Mouse (Mus musculus) midbrain, embryonic 16.5 days (tissue): ENCODE measurements around the gene Rfc1. TPM values are rescaled to one million over a fixed set of nuclear protein-coding genes. Genes with fewer than 3 reads are reported as not detected.

Experiments used
- ATAC-seq: fragments of 200-750 bp; cut with Nextera tagmentation; 2 replicates; pipeline ENCODE4 v1.8.0; 2017; ENCODE audit warnings: moderate TSS enrichment
- H3K27ac ChIP-seq: fragments of 300-500 bp; sonication (generic); 2 replicates; pipeline ENCODE4 v1.5.1; 2014; ENCODE audit warnings: mild to moderate bottlenecking, low read length, mixed read lengths
- H3K27me3 ChIP-seq: fragments of 300-500 bp; sonication (generic); 2 replicates; pipeline ENCODE4 v1.6.1; 2014; ENCODE audit warnings: low read depth, low read length, mixed read lengths; ENCODE audit not compliant: control insufficient read depth, insufficient read depth
- H3K36me3 ChIP-seq: fragments of 300-500 bp; sonication (generic); 2 replicates; pipeline ENCODE4 v1.6.1; 2014; ENCODE audit warnings: mild to moderate bottlenecking, low read length, moderate library complexity, mixed read lengths; ENCODE audit not compliant: control insufficient read depth, insufficient read depth
- H3K4me1 ChIP-seq: fragments of 300-500 bp; sonication (generic); 2 replicates; pipeline ENCODE4 v1.6.1; 2014; ENCODE audit warnings: mild to moderate bottlenecking, low read length, mixed read lengths; ENCODE audit not compliant: control insufficient read depth, insufficient read depth
- H3K4me2 ChIP-seq: fragments of 300-500 bp; sonication (generic); 2 replicates; pipeline ENCODE4 v1.6.1; 2014; ENCODE audit warnings: mild to moderate bottlenecking, low read length, mixed read lengths
- H3K4me3 ChIP-seq: fragments of 300-500 bp; sonication (generic); 2 replicates; pipeline ENCODE4 v1.5.1; 2014; ENCODE audit warnings: low read depth, mild to moderate bottlenecking, low read length, moderate library complexity, mixed read lengths
- H3K9ac ChIP-seq: fragments of 300-500 bp; sonication (generic); 2 replicates; pipeline ENCODE4 v1.6.1; 2014; ENCODE audit warnings: low read depth, low read length, mixed read lengths
- H3K9me3 ChIP-seq: fragments of 300-500 bp; sonication (generic); replicated peaks from 2 replicates; pipeline ENCODE4 v1.6.1; 2014; ENCODE audit warnings: mild to moderate bottlenecking, low read length, mixed read lengths; ENCODE audit not compliant: control insufficient read depth, poor library complexity, severe bottlenecking
- WGBS: fragments of 180-500 bp; shearing (Covaris S2); extraction: QIAGEN DNeasy Blood & Tissue Kit; methylation state at CpG from one replicate; pipeline ENCODE4 v1.1.7; 2014; 5-methylcytosine and 5-hydroxymethylcytosine counted together
- polyA plus RNA-seq: library from polyadenylated mRNA; unstranded; fragments of >200 nt; fragmentation: Nextera tagmentation; extraction: Ambion mirVana; gene quantifications from 2 replicates; pipeline ENCODE4 v1.2.1, GENCODE M21; 2015

Gene Rfc1
- polyA plus RNA-seq, 1 experiment from 2014 or later: 26.5 TPM

DNA sequence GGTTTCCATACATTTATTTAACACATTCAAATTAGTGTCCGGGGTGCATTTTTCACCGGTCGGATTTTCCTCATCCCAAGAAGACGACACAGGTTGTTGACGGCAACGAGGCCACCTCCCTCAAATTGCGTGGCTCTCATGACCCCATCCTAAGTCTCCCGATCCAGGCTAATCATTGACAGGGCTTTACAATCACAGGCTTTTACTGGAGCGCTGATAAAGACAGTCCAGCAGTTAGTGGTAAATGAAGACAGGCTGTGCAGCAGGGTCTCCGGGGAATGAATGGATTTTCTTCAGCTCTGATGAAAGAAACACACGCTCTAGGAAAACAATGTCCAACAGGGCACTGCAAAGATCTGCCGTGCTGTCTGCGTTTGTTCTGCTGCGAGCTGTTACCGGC, 12.7 kb upstream of the Rfc1 start, which contains the start of gene Klb:
Klb (plus strand) TSS at position 147 of the 400 bp plus-strand sequence.
- ATAC-seq: no peak
- Histone ChIP-seq H3K9ac (no peak within 1 kb of the TSS), H3K4me3 (peak within 1 kb of the TSS; percentile 3; the same call in 1 of the 2 replicates)

GRCm38 (mm10) chr5:65340167-65340566, 4.7 kb upstream of the Rfc1 start:
- H3K4me1 ChIP-seq: no peaks in the 10 kb centered on the region
- H3K27me3 ChIP-seq: no peaks in the 10 kb centered on the region
- ATAC-seq: no peak
- H3K9me3 ChIP-seq: no peaks in the 10 kb centered on the region
- no peak overlapping the region for H3K9ac ChIP-seq
- no peak overlapping the region for H3K4me3 ChIP-seq
- 66% methylated on average over 4 of the region's 4 CpGs for WGBS
- H3K4me2 ChIP-seq: no peak overlapping the region
- no peak overlapping the region for H3K27ac ChIP-seq
- H3K36me3 ChIP-seq: no peaks in the 10 kb centered on the region

More for the DNA sequence above, 12.7 kb upstream of the Rfc1 start, which contains the start of gene Klb:
- no peaks in the 10 kb centered on the region for H3K4me1 ChIP-seq
- H3K4me2 ChIP-seq: peak within 1 kb of the TSS; percentile 40
- no peaks in the 10 kb centered on the region for H3K9me3 ChIP-seq
- no peak within 1 kb of the TSS for H3K27ac ChIP-seq
- WGBS: 49% methylated on average over 15 of the region's 15 CpGs
- no peaks in the 10 kb centered on the region for H3K36me3 ChIP-seq
- H3K27me3 ChIP-seq: no peaks in the 10 kb centered on the region

DNA sequence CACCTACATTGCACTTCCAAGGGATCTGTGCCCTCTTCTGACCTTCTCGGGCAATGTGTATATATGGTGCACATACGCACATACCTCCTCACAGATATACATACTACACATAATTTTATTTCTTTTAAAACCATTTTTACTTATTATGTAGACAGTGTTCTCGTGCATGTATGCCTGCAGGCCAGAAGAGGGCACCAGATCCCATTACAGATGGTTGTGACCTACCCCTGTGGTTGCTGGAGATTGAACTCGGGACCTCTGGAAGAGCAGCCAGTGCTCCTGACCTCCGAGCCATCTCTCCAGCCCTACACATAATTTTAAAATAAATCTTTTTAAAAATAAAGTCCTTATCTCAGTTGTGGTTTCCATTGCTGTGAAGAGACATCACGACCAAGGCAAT, 2.9 kb upstream of the Rfc1 start:
- Histone ChIP-seq H3K4me3 (no peak overlapping the region), H3K27me3 (no peaks in the 10 kb centered on the region), H3K9me3 (no peaks in the 10 kb centered on the region), H3K4me2 (no peak overlapping the region), H3K9ac (no peak overlapping the region), H3K36me3 (no peaks in the 10 kb centered on the region), H3K4me1 (peaks cover 4% of the 10 kb centered on the region; the same call in 1 of the 2 replicates), H3K27ac (no peak overlapping the region)
- ATAC-seq: no peak
- WGBS: 88% methylated on average over 6 of the region's 6 CpGs

- no peaks in the 10 kb centered on the region for H3K9me3 ChIP-seq
- no peak for ATAC-seq
- H3K9ac ChIP-seq: no peak overlapping the region
- H3K27ac ChIP-seq: no peak overlapping the region
- peaks cover 4% of the 10 kb centered on the region; the same call in 1 of the 2 replicates for H3K4me1 ChIP-seq
- WGBS: 37% methylated on average over 4 of the region's 4 CpGs
- H3K27me3 ChIP-seq: no peaks in the 10 kb centered on the region
- H3K4me2 ChIP-seq: peak overlapping the region; percentile 69
- H3K36me3 ChIP-seq: no peaks in the 10 kb centered on the region
- H3K4me3 ChIP-seq: peak overlapping the region; percentile 79
These were observed 545 bp upstream of the Rfc1 start for GRCm38 (mm10) chr5:65336075-65336355.

DNA sequence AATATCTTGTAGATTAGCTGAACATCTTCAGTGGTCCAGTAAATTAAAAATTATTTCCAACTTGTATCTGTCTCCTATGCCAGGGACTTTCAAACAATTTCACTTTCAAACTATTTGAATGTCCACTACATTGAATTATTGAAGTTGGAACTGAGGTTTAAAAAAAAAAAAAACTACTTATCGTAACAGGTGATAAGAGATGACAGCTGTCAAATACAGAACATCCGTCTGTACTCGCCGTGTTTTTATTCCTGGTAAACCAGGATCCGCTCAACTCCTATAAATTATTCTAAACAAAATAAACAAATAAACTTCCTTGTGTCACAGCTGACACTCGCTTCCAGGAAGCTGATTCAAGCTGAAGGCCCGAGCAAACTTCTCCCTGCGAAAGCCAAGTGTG, 682 bp downstream of the Rfc1 start:
- Histone ChIP-seq H3K27me3 (no peaks in the 10 kb centered on the region), H3K4me1 (peaks cover 4% of the 10 kb centered on the region; the same call in 1 of the 2 replicates), H3K9ac (peak overlapping the region; percentile 68), H3K27ac (no peak overlapping the region), H3K4me2 (peak overlapping the region; percentile 69), H3K4me3 (peak overlapping the region; percentile 79), H3K9me3 (no peaks in the 10 kb centered on the region), H3K36me3 (no peaks in the 10 kb centered on the region)
- WGBS: 11% methylated on average over 8 of the region's 8 CpGs
- ATAC-seq: 0 out of 2 replicates have a peak, but pooled peaks have one; percentile 1

DNA sequence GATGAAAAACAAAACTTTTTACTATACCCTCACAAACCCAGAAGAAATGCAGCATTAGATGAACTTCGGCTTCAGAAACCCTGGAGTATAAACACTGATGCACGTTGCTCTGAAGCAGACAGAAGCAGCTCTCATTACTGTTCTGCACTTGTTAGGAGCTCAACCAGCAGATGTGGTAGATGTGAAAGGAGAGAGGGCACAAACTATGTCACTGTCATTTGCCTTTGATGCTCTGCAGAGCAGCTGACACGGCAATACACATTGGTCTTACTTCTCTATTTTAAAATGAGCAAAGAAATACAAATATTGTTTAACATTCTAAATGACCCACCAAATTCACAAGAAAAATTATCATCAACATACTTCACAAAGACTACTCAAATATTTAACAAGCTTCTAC, 5.5 kb downstream of the Rfc1 start:
- H3K36me3 ChIP-seq: no peaks in the 10 kb centered on the region
- no peak for ATAC-seq
- peaks cover 4% of the 10 kb centered on the region; the same call in 1 of the 2 replicates for H3K4me1 ChIP-seq
- no peak overlapping the region for H3K4me3 ChIP-seq
- no peaks in the 10 kb centered on the region for H3K27me3 ChIP-seq
- no peaks in the 10 kb centered on the region for H3K9me3 ChIP-seq
- H3K9ac ChIP-seq: no peak overlapping the region
- no peak overlapping the region for H3K27ac ChIP-seq
- no peak overlapping the region for H3K4me2 ChIP-seq
- 82% methylated on average over 3 of the region's 3 CpGs for WGBS

DNA sequence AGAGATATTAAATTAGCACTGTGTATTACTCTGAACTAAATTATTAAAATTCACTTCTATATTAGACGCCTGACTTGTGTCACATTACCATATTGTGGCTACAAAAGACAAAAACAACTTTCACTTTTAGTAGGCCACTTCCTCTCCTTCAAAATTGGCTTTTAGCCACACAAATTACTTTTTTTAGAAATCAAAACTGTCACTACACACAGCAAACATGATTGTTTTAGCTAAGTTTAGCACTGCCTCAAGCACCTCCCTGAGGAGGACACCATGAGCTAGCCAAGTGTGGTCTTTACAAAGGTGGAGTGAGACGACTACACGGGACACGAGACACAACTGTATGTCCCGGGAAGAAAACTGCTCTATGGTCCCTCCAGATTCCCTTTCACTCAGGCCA, 9.3 kb downstream of the Rfc1 start:
- Histone ChIP-seq H3K36me3 (no peaks in the 10 kb centered on the region), H3K9me3 (no peaks in the 10 kb centered on the region), H3K27me3 (no peaks in the 10 kb centered on the region), H3K4me2 (no peak overlapping the region), H3K4me1 (no peaks in the 10 kb centered on the region), H3K4me3 (no peak overlapping the region), H3K9ac (no peak overlapping the region), H3K27ac (no peak overlapping the region)
- WGBS: 79% methylated on average over 5 of the region's 5 CpGs
- no peak for ATAC-seq

DNA sequence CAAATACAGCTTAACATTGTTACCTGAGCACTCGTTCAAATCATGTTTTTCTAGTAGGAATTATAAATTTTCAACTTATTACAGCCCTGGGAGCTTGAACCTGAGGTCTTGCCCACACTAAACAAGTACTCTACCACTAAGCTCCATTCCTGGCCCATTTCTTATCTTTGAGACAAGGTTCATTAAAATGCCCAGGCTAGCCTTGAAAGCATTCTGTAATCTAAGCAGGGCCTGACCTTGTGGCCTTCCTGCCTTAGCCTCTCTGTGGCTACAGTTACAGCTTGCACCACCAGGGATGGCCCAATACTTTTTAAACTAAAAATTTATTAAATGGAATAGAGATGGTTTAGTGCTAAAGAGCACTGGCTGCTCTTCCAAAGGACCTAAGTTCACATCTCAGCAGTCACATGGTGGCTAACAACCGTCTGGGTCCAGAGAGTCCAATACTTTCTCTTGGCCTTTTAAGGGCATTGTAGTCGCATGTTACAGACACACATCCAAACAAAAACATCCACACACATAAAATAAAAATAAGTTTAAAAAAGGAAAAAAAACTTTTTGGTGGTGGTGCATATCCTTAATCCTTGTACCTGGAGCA, 10.6 kb downstream of the Rfc1 start:
- Histone ChIP-seq H3K4me3 (no peak overlapping the region), H3K4me1 (no peaks in the 10 kb centered on the region), H3K27me3 (no peaks in the 10 kb centered on the region), H3K9ac (no peak overlapping the region), H3K36me3 (no peaks in the 10 kb centered on the region), H3K9me3 (no peaks in the 10 kb centered on the region), H3K27ac (no peak overlapping the region), H3K4me2 (no peak overlapping the region)
- no peak for ATAC-seq
- WGBS: 96% methylated on average over 3 of the region's 3 CpGs

DNA sequence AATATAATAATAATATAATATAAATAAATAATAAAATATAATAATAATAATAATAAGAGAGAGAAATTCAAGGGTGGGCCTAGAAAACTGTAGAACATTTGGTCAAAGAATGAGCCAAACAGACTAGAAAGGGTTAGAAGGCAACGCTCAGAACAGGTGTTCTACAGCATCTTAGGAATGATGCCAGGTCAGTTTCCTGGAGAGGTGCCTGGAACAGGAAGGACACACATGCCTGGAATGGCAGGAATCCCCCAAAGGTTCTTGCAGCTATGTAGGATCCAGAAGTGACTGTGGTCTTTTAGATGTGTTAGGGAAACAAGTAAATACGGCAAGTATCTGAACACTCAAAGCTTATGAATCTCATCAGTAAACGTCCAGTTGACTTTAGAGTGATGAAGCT, 11.2 kb downstream of the Rfc1 start:
- Histone ChIP-seq H3K36me3 (no peaks in the 10 kb centered on the region), H3K4me3 (no peak overlapping the region), H3K27ac (no peak overlapping the region), H3K27me3 (no peaks in the 10 kb centered on the region), H3K4me2 (no peak overlapping the region), H3K4me1 (no peaks in the 10 kb centered on the region), H3K9ac (no peak overlapping the region), H3K9me3 (no peaks in the 10 kb centered on the region)
- WGBS: 94% methylated on average over 3 of the region's 3 CpGs
- ATAC-seq: no peak
